Mouse (Mus musculus): Measurements from ENCODE around the gene Fbrsl1.

DNA sequence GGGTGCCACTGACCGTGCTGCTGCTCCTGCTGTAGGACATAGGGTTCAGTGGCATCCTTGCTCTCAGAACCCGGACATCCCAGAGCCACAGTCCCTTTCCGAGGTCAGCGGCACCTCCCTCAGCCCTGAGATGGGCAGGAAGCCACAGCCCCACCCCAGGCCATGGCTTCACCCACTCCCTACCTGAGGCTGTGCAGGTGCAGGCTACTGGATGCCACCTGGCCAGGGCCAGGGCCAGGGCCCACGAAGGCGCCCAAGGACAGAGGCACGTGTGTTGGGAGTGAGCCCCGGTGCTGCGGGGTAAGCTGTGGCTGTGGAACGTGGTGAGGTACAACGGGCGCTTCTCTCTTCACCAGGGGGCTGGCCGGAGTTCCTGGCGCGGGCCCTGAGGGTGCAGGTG is 69.2 kb downstream of the Fbrsl1 start:
- TF ChIP-seq MAFK (IDR thresholded peaks at IDR 0.05; ENCODE audit: insufficient read depth, low read depth, low read length) (no peak), HCFC1 (IDR thresholded peaks at IDR 0.05; ENCODE audit: borderline replicate concordance, insufficient read depth, low read length) (no peak), ZNF384 (IDR thresholded peaks at IDR 0.05; ENCODE audit: low read depth, low read length) (no peak), CHD2 (IDR thresholded peaks at IDR 0.05; ENCODE audit: low read depth, low read length) (no peak)
